Mouse (Mus musculus) intestine, embryonic 14.5 days (tissue): ENCODE data around the gene Mbnl1. TPM values are rescaled to one million over a fixed set of nuclear protein-coding genes. Genes with fewer than 3 reads are reported as not detected.

Experiments
- ATAC-seq: fragments of 200-750 bp; cut with Nextera tagmentation; replicated peaks from 2 replicates; pipeline ENCODE4 v1.8.0; 2017; ENCODE audit warnings: low read depth, moderate number of reproducible peaks, moderate TSS enrichment, moderate library complexity; ENCODE audit not compliant: low FRiP score, low TSS enrichment
- DNase-seq: peaks from one replicate; pipeline ENCODE4 v3.0.0-alpha.2; 2018; ENCODE audit warnings: low spot score
- H3K27ac ChIP-seq: fragments of 300-500 bp; sonication (generic); 2 replicates; pipeline ENCODE4 v1.5.1; 2014; ENCODE audit warnings: low read depth, mild to moderate bottlenecking, control low read depth
- H3K27me3 ChIP-seq: fragments of 300-500 bp; sonication (generic); replicated peaks from 2 replicates; pipeline ENCODE4 v1.6.1; 2014; ENCODE audit warnings: low read length, control low read depth; ENCODE audit not compliant: control insufficient read depth, insufficient read depth
- H3K36me3 ChIP-seq: fragments of 300-500 bp; sonication (generic); 2 replicates; pipeline ENCODE4 v1.6.1; 2014; ENCODE audit warnings: low read length, control low read depth; ENCODE audit not compliant: control insufficient read depth, insufficient read depth
- H3K4me1 ChIP-seq: fragments of 300-500 bp; sonication (generic); replicated peaks from 2 replicates; pipeline ENCODE4 v1.6.1; 2014; ENCODE audit warnings: low read length, control low read depth, mixed read lengths; ENCODE audit not compliant: control insufficient read depth, insufficient read depth
- H3K4me2 ChIP-seq: fragments of 300-500 bp; sonication (generic); 2 replicates; pipeline ENCODE4 v1.6.1; 2014; ENCODE audit warnings: low read length
- H3K4me3 ChIP-seq: fragments of 300-500 bp; sonication (generic); 2 replicates; pipeline ENCODE4 v1.5.1; 2014; ENCODE audit warnings: low read depth, low read length, control low read depth, mixed read lengths
- H3K9ac ChIP-seq: fragments of 300-500 bp; sonication (generic); 2 replicates; pipeline ENCODE4 v1.6.1; 2014; ENCODE audit warnings: mild to moderate bottlenecking, low read length
- H3K9me3 ChIP-seq: fragments of 300-500 bp; sonication (generic); 2 replicates; pipeline ENCODE4 v1.6.1; 2016; ENCODE audit warnings: low read length, control low read depth; ENCODE audit not compliant: control insufficient read depth
- WGBS: fragments of 180-500 bp; shearing (Covaris S2); extraction: QIAGEN DNeasy Blood & Tissue Kit; methylation state at CpG from one replicate; pipeline ENCODE4 v1.1.7; 2014; 5-methylcytosine and 5-hydroxymethylcytosine counted together
- polyA plus RNA-seq: library from polyadenylated mRNA; unstranded; fragments of >200 nt; fragmentation: Nextera tagmentation; extraction: Ambion mirVana; gene quantifications from 2 replicates; pipeline ENCODE4 v1.2.1, GENCODE M21; 2014

Gene Mbnl1
- polyA plus RNA-seq, 1 experiment from 2014 or later, result 141 TPM

DNA sequence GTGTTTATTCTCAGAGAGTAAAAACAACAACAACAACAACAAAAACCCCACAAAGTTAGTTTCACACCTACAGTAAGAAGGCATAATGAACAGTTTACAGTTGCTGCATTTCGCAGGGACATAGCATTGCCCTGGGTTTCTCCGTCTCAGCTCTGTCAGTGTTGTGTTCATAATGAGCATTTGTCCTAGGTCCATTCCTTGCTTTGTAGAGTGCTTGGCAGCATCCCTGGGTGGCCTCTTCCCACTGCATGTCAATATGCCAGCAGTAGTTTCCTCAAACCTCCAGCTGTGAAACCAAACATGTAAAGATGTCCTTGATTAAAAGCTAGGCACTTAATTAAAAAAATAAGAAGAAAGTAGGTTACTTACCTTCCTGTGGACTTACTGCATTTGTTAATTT is 91.6 kb downstream of the Mbnl1 start:
- H3K27me3 ChIP-seq, result no peaks in the 10 kb centered on the region
- no peaks in the 10 kb centered on the region for H3K36me3 ChIP-seq
- no peak overlapping the region for H3K4me2 ChIP-seq
- DNase-seq (no peak), ATAC-seq (no peak)
- H3K27ac ChIP-seq, result no peak overlapping the region
- no peak overlapping the region for H3K9ac ChIP-seq
- WGBS, result 92% methylated on average over 2 of the region's 2 CpGs
- peaks cover 12% of the 10 kb centered on the region for H3K4me1 ChIP-seq
- H3K4me3 ChIP-seq, result no peak overlapping the region
- no peaks in the 10 kb centered on the region for H3K9me3 ChIP-seq

DNA sequence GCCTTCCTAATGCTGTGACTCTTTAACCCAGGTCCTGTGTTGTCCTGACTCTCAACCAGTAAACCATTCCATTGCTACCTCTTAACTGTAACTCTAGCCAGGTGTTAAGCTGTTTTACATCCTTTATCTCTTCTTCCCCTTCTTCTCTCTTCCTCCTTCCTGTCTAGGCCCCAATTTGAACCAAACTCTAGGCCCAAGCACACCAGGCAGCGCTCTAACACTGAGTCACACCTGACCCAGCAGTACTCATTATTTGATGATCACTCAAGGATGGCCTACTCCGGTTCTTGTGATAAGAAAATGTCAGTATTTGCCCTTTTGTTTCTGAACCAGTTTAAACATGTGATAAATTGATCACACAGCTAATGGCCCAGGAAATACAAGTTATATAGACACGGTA is 92.6 kb downstream of the Mbnl1 start:
- no peak overlapping the region for H3K9ac ChIP-seq
- WGBS, result 81% methylated on average over 3 of the region's 3 CpGs
- DNase-seq (no peak), ATAC-seq (no peak)
- H3K4me3 ChIP-seq, result no peak overlapping the region
- H3K27me3 ChIP-seq, result no peaks in the 10 kb centered on the region
- peaks cover 15% of the 10 kb centered on the region for H3K4me1 ChIP-seq
- H3K36me3 ChIP-seq, result no peaks in the 10 kb centered on the region
- no peaks in the 10 kb centered on the region for H3K9me3 ChIP-seq
- no peak overlapping the region for H3K4me2 ChIP-seq
- H3K27ac ChIP-seq, result no peak overlapping the region

DNA sequence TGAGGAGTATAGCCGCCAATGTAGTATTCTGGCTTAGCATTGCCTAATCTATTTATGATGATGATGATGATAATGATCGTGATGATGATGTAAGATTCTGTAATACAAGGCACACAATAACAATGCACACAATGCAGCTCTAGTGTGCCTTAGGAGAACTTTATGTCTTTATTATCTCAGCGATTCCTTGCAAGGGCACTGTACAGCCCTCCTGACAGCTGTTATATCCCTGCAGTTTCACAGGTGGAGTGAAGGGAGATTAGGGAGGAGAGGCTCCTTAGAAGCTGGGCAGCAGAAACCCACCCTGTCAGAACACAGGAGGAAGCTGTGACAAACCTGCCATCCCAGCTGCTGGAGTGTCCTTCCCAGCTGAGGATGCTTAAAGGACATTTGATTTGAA is 93.3 kb downstream of the Mbnl1 start:
- 77% methylated on average over 3 of the region's 3 CpGs for WGBS
- Histone ChIP-seq H3K9me3 (no peaks in the 10 kb centered on the region), H3K36me3 (no peaks in the 10 kb centered on the region), H3K4me1 (peaks cover 21% of the 10 kb centered on the region), H3K9ac (no peak overlapping the region), H3K27ac (no peak overlapping the region), H3K4me2 (no peak overlapping the region), H3K27me3 (no peaks in the 10 kb centered on the region), H3K4me3 (no peak overlapping the region)
- ATAC-seq, result no peak
- no peak for DNase-seq

DNA sequence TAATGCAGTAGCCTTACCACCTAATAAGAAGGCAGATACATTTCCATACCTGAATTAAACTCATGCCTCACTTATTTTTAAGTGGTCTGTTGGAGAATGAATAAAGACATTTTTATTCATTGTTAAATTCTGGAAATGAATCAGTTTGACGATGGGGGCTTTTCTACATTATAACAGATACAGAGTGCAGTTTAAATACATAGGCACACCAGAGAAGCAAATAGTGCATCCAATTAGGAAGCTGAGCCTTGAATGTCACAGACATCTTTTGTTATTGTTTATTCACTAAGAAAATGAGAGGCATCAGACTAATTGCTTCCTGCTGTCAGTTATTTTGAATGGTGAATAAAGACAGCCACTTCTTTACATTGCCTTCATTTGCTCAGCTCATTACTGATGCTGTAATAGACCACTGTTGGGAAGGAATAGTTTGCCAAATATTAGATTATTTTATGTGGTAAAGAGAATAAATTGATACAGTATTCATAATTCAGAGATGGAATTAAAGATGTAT is 95.6 kb downstream of the Mbnl1 start:
- 85% methylated on average over 1 of the region's 1 CpGs for WGBS
- H3K4me2 ChIP-seq, result no peak overlapping the region
- H3K4me1 ChIP-seq, result peaks cover 18% of the 10 kb centered on the region
- DNase-seq (no peak), ATAC-seq (no peak)
- no peak overlapping the region for H3K4me3 ChIP-seq
- no peak overlapping the region for H3K9ac ChIP-seq
- H3K27ac ChIP-seq, result no peak overlapping the region
- H3K36me3 ChIP-seq, result no peaks in the 10 kb centered on the region
- H3K9me3 ChIP-seq, result no peaks in the 10 kb centered on the region
- H3K27me3 ChIP-seq, result no peaks in the 10 kb centered on the region

DNA sequence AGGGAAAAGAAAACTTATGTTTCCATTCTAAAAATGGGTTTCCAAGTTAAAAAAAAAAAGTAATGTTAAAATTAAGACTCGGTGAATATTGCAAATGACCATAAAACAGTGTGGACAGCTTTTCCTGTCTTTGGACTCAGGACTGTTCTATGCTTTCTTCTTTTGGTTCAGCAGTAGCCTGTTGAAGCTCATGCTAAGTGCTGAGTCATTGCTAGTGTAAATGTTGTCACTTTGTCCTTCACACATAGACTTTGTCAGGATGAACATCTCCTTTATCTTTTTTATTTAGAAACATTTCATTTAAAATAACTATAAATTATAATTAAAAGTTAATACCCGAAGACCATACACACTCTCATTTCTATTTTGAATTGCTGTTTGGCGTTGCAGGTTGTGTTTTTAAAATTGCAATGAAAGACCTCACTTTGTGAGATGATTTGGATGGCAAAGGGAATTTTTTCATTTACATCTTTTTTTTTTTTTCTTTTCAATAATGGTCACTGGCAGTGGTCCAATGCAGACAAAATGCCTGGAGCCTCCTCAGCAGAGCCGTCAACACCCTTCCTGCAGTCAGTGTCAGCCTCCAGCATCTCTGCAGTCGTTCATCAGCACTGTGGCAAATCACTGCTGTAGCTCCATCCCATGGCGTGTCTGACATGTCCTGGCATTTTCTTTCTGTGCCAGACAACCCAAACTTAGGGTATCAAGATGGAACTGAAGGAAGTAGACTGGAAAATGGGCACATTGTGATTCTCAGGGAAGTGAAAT is 96.4 kb downstream of the Mbnl1 start:
- H3K9me3 ChIP-seq, result no peaks in the 10 kb centered on the region
- WGBS, result 51% methylated on average over 6 of the region's 6 CpGs
- no peaks in the 10 kb centered on the region for H3K36me3 ChIP-seq
- H3K4me2 ChIP-seq, result no peak overlapping the region
- H3K9ac ChIP-seq, result no peak overlapping the region
- DNase-seq (no peak), ATAC-seq (no peak)
- H3K27me3 ChIP-seq, result no peaks in the 10 kb centered on the region
- peaks cover 14% of the 10 kb centered on the region for H3K4me1 ChIP-seq
- no peak overlapping the region for H3K27ac ChIP-seq
- no peak overlapping the region for H3K4me3 ChIP-seq

DNA sequence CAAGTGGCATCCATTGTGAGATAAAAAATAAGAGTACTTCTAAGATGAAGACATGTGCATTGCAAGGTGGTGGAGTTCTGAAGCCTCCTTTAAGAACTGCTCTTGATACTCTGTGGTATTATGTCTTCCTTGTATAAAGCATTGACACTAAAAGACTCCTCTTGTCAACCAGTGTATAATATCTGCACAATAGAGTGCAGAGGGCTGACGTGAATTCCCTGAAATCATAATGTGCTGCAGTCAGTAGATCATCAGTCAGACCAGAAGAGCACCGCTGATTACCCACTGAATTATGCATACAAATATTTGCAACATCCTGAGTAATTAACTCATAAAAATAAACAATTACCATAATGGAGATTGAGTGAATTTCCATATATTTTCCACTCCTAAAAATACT is 97.2 kb downstream of the Mbnl1 start:
- ATAC-seq (no peak), DNase-seq (no peak)
- no peak overlapping the region for H3K4me3 ChIP-seq
- H3K4me1 ChIP-seq, result peaks cover 22% of the 10 kb centered on the region
- H3K9ac ChIP-seq, result no peak overlapping the region
- H3K27ac ChIP-seq, result no peak overlapping the region
- no peaks in the 10 kb centered on the region for H3K27me3 ChIP-seq
- WGBS, result 56% methylated on average over 2 of the region's 2 CpGs
- no peaks in the 10 kb centered on the region for H3K9me3 ChIP-seq
- H3K36me3 ChIP-seq, result no peaks in the 10 kb centered on the region
- no peak overlapping the region for H3K4me2 ChIP-seq

DNA sequence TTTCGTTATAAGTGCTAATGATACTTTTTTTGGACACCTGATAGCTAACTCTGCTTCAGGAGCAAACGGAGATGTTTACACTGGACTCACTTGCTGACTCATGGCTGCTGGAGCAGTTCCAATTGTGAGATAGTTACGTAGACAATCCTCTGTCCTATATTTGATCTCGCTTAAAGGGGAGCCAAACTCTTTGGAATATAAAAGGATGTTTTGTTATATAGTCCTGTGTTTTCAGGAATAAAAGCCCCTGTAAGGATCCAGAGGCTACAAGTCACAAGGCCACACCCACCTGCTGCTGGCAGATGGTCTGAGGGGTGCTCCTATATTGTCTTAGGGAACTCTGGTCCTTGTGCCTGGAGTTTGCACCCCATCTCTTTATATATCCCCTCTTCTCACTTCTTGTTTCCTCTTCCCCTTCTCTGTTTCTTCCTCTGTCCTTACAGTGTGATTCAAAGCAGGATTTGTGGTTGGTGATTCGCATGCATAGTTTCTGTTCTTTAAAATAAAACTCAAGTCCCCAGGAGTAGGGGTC is 97.9 kb downstream of the Mbnl1 start:
- no peaks in the 10 kb centered on the region for H3K27me3 ChIP-seq
- 32% methylated on average over 5 of the region's 5 CpGs for WGBS
- H3K4me1 ChIP-seq, result peaks cover 30% of the 10 kb centered on the region
- H3K9me3 ChIP-seq, result no peaks in the 10 kb centered on the region
- ATAC-seq, result no peak
- no peak overlapping the region for H3K9ac ChIP-seq
- H3K27ac ChIP-seq, result no peak overlapping the region
- no peak for DNase-seq
- no peak overlapping the region for H3K4me3 ChIP-seq
- H3K4me2 ChIP-seq, result no peak overlapping the region
- no peaks in the 10 kb centered on the region for H3K36me3 ChIP-seq

DNA sequence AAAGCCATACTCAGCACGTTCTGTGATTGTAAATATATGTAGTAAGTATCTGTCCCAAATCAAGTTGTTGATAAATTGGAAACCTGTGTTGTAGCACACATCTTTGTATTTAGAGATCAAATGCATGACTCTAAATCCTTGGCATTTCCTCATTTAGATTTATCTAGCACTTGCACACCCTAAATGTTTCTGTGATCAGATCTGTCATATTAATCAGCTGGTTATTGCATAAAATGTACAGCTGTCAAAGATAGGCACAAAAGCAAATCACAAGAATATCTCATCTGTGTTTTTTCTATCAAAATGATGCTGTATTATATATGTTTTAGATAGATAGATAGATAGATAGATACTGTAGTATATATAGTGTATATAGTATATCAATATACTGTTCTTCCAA is 98.9 kb downstream of the Mbnl1 start:
- 74% methylated on average over 1 of the region's 1 CpGs for WGBS
- H3K36me3 ChIP-seq, result no peaks in the 10 kb centered on the region
- no peak for DNase-seq
- ATAC-seq, result no peak
- H3K9ac ChIP-seq, result no peak overlapping the region
- peaks cover 39% of the 10 kb centered on the region for H3K4me1 ChIP-seq
- H3K9me3 ChIP-seq, result no peaks in the 10 kb centered on the region
- no peak overlapping the region for H3K4me2 ChIP-seq
- no peak overlapping the region for H3K27ac ChIP-seq
- H3K4me3 ChIP-seq, result no peak overlapping the region
- no peaks in the 10 kb centered on the region for H3K27me3 ChIP-seq

DNA sequence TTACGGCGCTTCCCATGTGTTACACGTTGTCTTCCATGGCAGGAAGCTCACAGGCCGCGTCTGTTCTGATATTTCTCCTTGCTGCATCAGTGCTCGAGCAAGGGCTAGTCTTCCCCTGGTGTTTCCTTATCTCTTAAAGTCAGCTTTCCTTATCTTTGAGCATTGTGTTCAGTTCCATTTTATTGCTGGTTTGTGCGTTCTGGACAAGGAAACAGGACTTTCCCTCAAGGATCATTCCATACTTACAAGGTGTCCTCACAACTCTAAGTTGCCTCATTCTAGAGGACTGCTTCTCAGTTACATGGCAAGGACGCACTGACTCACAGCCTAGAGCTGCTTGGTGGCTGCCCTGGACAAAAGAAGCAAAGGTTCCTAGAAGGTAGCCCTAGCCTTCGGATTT is 101.6 kb downstream of the Mbnl1 start:
- Histone ChIP-seq H3K9me3 (no peaks in the 10 kb centered on the region), H3K27ac (no peak overlapping the region; the same call in 1 of the 2 replicates), H3K4me1 (peaks cover 43% of the 10 kb centered on the region), H3K4me2 (no peak overlapping the region), H3K27me3 (no peaks in the 10 kb centered on the region), H3K36me3 (no peaks in the 10 kb centered on the region), H3K9ac (no peak overlapping the region), H3K4me3 (no peak overlapping the region)
- ATAC-seq (no peak), DNase-seq (no peak)
- 79% methylated on average over 9 of the region's 9 CpGs for WGBS
